Mouse (Mus musculus): ENCODE data around the gene Itga2b. TPM values are rescaled to one million over a fixed set of nuclear protein-coding genes. Genes with fewer than 3 reads are reported as not detected.

Gene Itga2b
- 4.9 and 6.0 TPM in 2 replicates for polyA plus RNA-seq (2015; fragmentation: Nextera tagmentation; extraction: Ambion mirVana)

- Histone ChIP-seq H3K4me2 (replicated peaks) (no peak within 1 kb of the TSS), H3K27ac (no peak within 1 kb of the TSS), H3K27me3 (peaks cover 14% of the 10 kb centered on the region), H3K36me3 (peaks cover 8% of the 10 kb centered on the region), H3K4me3 (replicated peaks) (no peak within 1 kb of the TSS), H3K9ac (replicated peaks) (no peak within 1 kb of the TSS), H3K9me3 (no peaks in the 10 kb centered on the region), H3K4me1 (replicated peaks) (peaks cover 23% of the 10 kb centered on the region)
- ATAC-seq = no peak
- WGBS = 77% methylated on average over 11 of the region's 11 CpGs
Observed at GRCm38 (mm10) chr11:102469648-102470357, at the start of gene Itga2b. Itga2b (minus strand) TSS chr11:102470122.

- Histone ChIP-seq H3K9me3 (no peaks in the 10 kb centered on the region), H3K9ac (replicated peaks) (no peak overlapping the region), H3K27me3 (no peaks in the 10 kb centered on the region), H3K4me3 (replicated peaks) (no peak overlapping the region), H3K4me2 (replicated peaks) (no peak overlapping the region), H3K27ac (no peak overlapping the region), H3K36me3 (peaks cover 20% of the 10 kb centered on the region), H3K4me1 (replicated peaks) (no peaks in the 10 kb centered on the region)
- no peak for ATAC-seq
- 100% methylated on average over 1 of the region's 1 CpGs for WGBS
Observed at GRCm38 (mm10) chr11:102514793-102515424, 45.0 kb upstream of the Itga2b start.

- WGBS = 71% methylated on average over 6 of the region's 6 CpGs
- no peak overlapping the region for H3K27ac ChIP-seq
- no peaks in the 10 kb centered on the region for H3K4me1 ChIP-seq (replicated peaks)
- H3K9me3 ChIP-seq = no peaks in the 10 kb centered on the region
- no peak overlapping the region for H3K4me2 ChIP-seq (replicated peaks)
- ATAC-seq = no peak
- no peak overlapping the region for H3K4me3 ChIP-seq (replicated peaks)
- H3K27me3 ChIP-seq = no peaks in the 10 kb centered on the region
- H3K9ac ChIP-seq (replicated peaks) = no peak overlapping the region
- H3K36me3 ChIP-seq = peaks cover 25% of the 10 kb centered on the region
Observed at GRCm38 (mm10) chr11:102510226-102510625, 40.3 kb upstream of the Itga2b start.

DNA sequence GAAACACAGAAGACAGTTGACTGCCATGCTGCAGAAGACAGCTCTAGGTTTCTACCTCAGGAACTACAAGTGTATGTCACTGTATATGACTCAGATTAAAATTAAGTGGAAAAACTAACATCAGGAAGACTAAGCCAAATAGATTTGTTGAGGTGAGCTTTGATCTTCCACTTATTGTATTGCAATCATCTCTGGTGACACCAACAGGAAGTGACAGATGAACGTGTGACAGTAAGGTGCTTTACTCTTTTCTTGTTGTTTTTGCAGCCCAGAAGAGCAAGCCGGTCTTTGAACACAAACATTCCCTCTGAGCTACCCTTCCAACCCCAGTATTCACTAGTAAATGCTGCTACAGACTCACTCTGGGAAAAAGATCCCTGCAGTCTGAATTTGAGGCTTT lies 26.8 kb upstream of the Itga2b start:
- 89% methylated on average over 2 of the region's 2 CpGs for WGBS
- Histone ChIP-seq H3K9ac (replicated peaks) (no peak overlapping the region), H3K4me1 (replicated peaks) (no peaks in the 10 kb centered on the region), H3K27ac (no peak overlapping the region), H3K9me3 (no peaks in the 10 kb centered on the region), H3K36me3 (peaks cover 64% of the 10 kb centered on the region), H3K27me3 (no peaks in the 10 kb centered on the region), H3K4me3 (replicated peaks) (no peak overlapping the region), H3K4me2 (replicated peaks) (no peak overlapping the region)
- no peak for ATAC-seq

GRCm38 (mm10) chr11:102496206-102496605 lies 26.3 kb upstream of the Itga2b start:
- Histone ChIP-seq H3K4me1 (replicated peaks) (no peaks in the 10 kb centered on the region), H3K36me3 (peaks cover 63% of the 10 kb centered on the region), H3K4me3 (replicated peaks) (no peak overlapping the region), H3K9ac (replicated peaks) (no peak overlapping the region), H3K27me3 (no peaks in the 10 kb centered on the region), H3K4me2 (replicated peaks) (no peak overlapping the region), H3K9me3 (no peaks in the 10 kb centered on the region), H3K27ac (no peak overlapping the region)
- ATAC-seq = no peak
- 92% methylated on average over 2 of the region's 2 CpGs for WGBS

- no peaks in the 10 kb centered on the region for H3K9me3 ChIP-seq
- H3K36me3 ChIP-seq = peaks cover 58% of the 10 kb centered on the region
- no peak for ATAC-seq
Observed at GRCm38 (mm10) chr11:102495742-102496141, 25.8 kb upstream of the Itga2b start.

GRCm38 (mm10) chr11:102495114-102495513 lies 25.2 kb upstream of the Itga2b start:
- H3K36me3 ChIP-seq = peaks cover 54% of the 10 kb centered on the region
- H3K27me3 ChIP-seq = no peaks in the 10 kb centered on the region
- no peak overlapping the region for H3K4me3 ChIP-seq (replicated peaks)
- H3K27ac ChIP-seq = no peak overlapping the region
- H3K9ac ChIP-seq (replicated peaks) = no peak overlapping the region
- no peak for ATAC-seq
- WGBS = 98% methylated on average over 6 of the region's 6 CpGs
- no peaks in the 10 kb centered on the region for H3K9me3 ChIP-seq
- no peak overlapping the region for H3K4me2 ChIP-seq (replicated peaks)
- no peaks in the 10 kb centered on the region for H3K4me1 ChIP-seq (replicated peaks)

More at GRCm38 (mm10) chr11:102495742-102496141, 25.8 kb upstream of the Itga2b start:
- no peak overlapping the region for H3K4me3 ChIP-seq (replicated peaks)
- no peaks in the 10 kb centered on the region for H3K27me3 ChIP-seq
- no peak overlapping the region for H3K27ac ChIP-seq
- no peaks in the 10 kb centered on the region for H3K4me1 ChIP-seq (replicated peaks)
- WGBS = 96% methylated on average over 5 of the region's 5 CpGs
- H3K9ac ChIP-seq (replicated peaks) = no peak overlapping the region
- no peak overlapping the region for H3K4me2 ChIP-seq (replicated peaks)

- Histone ChIP-seq H3K9ac (replicated peaks) (no peak overlapping the region), H3K36me3 (peaks cover 46% of the 10 kb centered on the region), H3K27me3 (no peaks in the 10 kb centered on the region), H3K9me3 (no peaks in the 10 kb centered on the region), H3K27ac (no peak overlapping the region), H3K4me2 (replicated peaks) (no peak overlapping the region), H3K4me1 (replicated peaks) (no peaks in the 10 kb centered on the region), H3K4me3 (replicated peaks) (no peak overlapping the region)
- WGBS = 91% methylated on average over 7 of the region's 7 CpGs
- no peak for ATAC-seq
Observed at GRCm38 (mm10) chr11:102494063-102494650, 24.2 kb upstream of the Itga2b start.

DNA sequence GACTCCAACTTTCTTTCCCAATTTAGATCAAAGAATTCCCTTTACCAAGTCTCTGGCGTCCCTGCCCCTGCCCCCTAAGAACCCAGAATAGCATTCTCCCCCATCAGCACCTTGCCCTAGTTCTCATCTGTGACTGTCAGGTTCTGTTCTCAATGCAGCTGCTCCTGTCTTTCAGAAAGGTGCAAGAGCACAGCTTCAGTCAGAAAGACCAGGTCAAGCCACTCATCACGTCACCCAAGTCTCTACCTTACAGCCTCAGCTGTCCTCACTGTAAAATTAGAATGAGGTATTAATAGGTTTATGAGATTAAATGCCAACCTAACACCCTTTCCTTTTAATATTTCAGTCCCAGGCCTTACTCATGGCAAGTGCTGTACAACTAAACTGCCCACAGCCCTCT lies 23.3 kb upstream of the Itga2b start:
- 89% methylated on average over 2 of the region's 2 CpGs for WGBS
- H3K27ac ChIP-seq = no peak overlapping the region

GRCm38 (mm10) chr11:102487901-102488300 lies 18.0 kb upstream of the Itga2b start:
- Histone ChIP-seq H3K27ac (no peak overlapping the region), H3K4me2 (replicated peaks) (no peak overlapping the region), H3K4me1 (replicated peaks) (no peaks in the 10 kb centered on the region), H3K9me3 (no peaks in the 10 kb centered on the region), H3K36me3 (peaks cover 41% of the 10 kb centered on the region), H3K4me3 (replicated peaks) (no peak overlapping the region), H3K9ac (replicated peaks) (no peak overlapping the region), H3K27me3 (no peaks in the 10 kb centered on the region)
- no peak for ATAC-seq
- 90% methylated on average over 2 of the region's 2 CpGs for WGBS

More for the DNA sequence above, 23.3 kb upstream of the Itga2b start:
- Histone ChIP-seq H3K4me1 (replicated peaks) (no peaks in the 10 kb centered on the region), H3K36me3 (peaks cover 38% of the 10 kb centered on the region), H3K9me3 (no peaks in the 10 kb centered on the region), H3K4me2 (replicated peaks) (no peak overlapping the region), H3K4me3 (replicated peaks) (no peak overlapping the region), H3K27me3 (no peaks in the 10 kb centered on the region), H3K9ac (replicated peaks) (no peak overlapping the region)
- no peak for ATAC-seq

DNA sequence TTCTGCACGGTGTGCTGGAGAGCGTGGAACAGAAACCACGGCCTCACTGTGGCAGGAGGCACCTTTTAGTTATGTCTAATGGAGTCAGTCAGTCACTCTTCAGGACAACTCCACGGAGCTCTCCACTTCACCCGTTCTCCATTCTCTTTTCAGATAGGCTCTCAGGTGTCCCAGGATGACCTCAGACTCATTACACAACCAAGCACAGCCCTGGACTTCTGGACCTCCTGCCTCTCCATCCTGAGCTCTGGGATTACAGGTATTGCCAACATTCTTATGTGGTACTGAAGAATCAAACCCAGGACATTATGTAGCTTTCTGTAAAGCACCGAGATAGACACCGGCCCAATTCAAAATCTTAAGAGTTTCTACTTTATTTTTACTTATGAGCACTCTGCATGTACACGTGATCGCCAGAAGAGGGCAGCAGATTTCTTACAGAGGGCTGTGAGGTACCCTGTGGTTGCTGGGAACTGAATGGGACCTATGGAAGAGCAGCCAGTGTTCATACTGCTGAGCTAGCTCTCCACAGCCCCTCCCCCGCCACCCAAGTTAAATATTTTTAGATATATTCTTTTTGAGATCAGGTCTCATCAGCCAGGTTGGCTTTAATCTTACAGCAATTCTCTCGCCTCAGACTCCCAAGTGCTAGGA lies 16.9 kb upstream of the Itga2b start:
- peak; percentile 78 for ATAC-seq
- Histone ChIP-seq H3K36me3 (peaks cover 41% of the 10 kb centered on the region), H3K27me3 (no peaks in the 10 kb centered on the region), H3K9ac (replicated peaks) (no peak overlapping the region), H3K4me2 (replicated peaks) (no peak overlapping the region), H3K27ac (no peak overlapping the region), H3K9me3 (no peaks in the 10 kb centered on the region), H3K4me3 (replicated peaks) (no peak overlapping the region), H3K4me1 (replicated peaks) (no peaks in the 10 kb centered on the region)
- 73% methylated on average over 11 of the region's 11 CpGs for WGBS

DNA sequence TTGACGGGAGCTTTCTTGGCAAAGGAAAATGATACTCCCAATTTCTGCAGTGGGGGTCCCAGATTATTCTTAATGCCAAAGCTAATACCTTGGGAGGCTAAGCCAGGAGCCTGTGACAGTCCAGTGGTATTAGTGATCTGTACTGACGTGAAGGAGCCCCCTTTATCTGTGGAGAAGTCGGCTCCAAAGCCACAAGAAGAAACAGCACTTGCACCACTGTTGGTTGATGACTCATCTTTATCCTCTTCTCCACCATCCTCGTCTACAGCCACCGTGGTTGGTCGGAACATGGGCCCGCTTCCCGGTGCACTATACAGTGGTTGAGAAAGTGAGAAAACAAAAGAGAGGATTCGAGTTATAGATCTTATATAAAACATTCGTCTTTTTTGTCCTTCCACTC lies 11.9 kb upstream of the Itga2b start:
- H3K27me3 ChIP-seq = no peaks in the 10 kb centered on the region
- H3K9me3 ChIP-seq = no peaks in the 10 kb centered on the region
- no peak for ATAC-seq
- H3K4me2 ChIP-seq (replicated peaks) = no peak overlapping the region
- no peaks in the 10 kb centered on the region for H3K4me1 ChIP-seq (replicated peaks)
- H3K27ac ChIP-seq = no peak overlapping the region
- WGBS = 97% methylated on average over 10 of the region's 10 CpGs
- H3K9ac ChIP-seq (replicated peaks) = no peak overlapping the region
- H3K4me3 ChIP-seq (replicated peaks) = no peak overlapping the region
- peaks cover 81% of the 10 kb centered on the region for H3K36me3 ChIP-seq
